In the genomic region with DNA sequence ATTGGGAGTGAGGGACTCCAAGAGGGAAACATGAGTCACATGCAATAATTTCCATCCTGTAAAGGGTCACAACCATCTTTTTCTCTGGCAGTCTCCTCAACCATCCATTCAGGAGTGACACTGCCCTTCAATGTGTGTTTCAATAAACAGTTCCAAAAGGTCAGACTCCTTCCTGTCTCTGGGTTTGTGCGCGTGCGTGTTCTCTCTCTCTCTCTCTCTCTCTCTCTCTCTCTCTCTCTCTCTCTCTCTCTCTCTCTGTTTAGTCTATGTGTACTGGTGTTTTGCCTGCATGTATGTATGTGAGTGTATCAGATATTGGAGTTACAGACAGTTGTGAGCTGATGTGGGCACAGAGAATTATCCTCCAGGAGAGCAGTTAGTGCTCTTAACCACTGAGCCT, we compare ENCODE assay signal across 24 mouse cellular contexts. TPM values are rescaled to one million over a fixed set of nuclear protein-coding genes. Genes with fewer than 3 reads are reported as not detected.
DNase-seq lines count a peak whose midpoint lies in the region; ATAC-seq and TF ChIP-seq lines count a peak whose summit lies in the region.
"Had no signal": no experiment of that assay in that cellular context is flagged by ENCODE, and none has a peak within 500 bp of the region (broad histone marks: within the 10 kb centered on the region; RNA-seq: fewer than 3 reads in every experiment).

No protein-coding gene starts in this region.

- no peak overlapping the region for H3K4me3 ChIP-seq in lung, embryonic 14.5 days (ENCODE audit: low read depth, low read length)
- H3K4me3 ChIP-seq in hindbrain, embryonic 14.5 days (replicated peaks; ENCODE audit: low read length) = no peak overlapping the region
- H3K4me3 ChIP-seq: embryonic facial prominence, embryonic 10.5 days; forebrain, embryonic 13.5 days; heart, embryonic 13.5 days had no signal

- H3K9me3 ChIP-seq in lung, embryonic 14.5 days (ENCODE audit: low read depth, low read length) = no peaks in the 10 kb centered on the region
- no peaks in the 10 kb centered on the region for H3K9me3 ChIP-seq in hindbrain, embryonic 14.5 days (ENCODE audit: control insufficient read depth, low read length)
- H3K9me3 ChIP-seq: embryonic facial prominence, embryonic 10.5 days; forebrain, embryonic 13.5 days; heart, embryonic 13.5 days had no signal

- 52% methylated on average over 3 of the region's 3 CpGs for WGBS in lung, embryonic 14.5 days
- 90% methylated on average over 3 of the region's 3 CpGs for WGBS in hindbrain, embryonic 14.5 days

- ATAC-seq in lung, embryonic 14.5 days (ENCODE audit: insufficient read depth) = no peak
- ATAC-seq in hindbrain, embryonic 14.5 days (ENCODE audit: low FRiP score) = no peak
- ATAC-seq: forebrain, embryonic 13.5 days; forebrain, postnatal 0 days; hindbrain, embryonic 16.5 days; Patski had no signal

- DNase-seq in lung, embryonic 14.5 days = peak; percentile 13
- no peak for DNase-seq in lung, postnatal 14 days
- peak; percentile 62 for DNase-seq in CD4-positive, CD25-positive, alpha-beta regulatory T cell, adult 2 months (ENCODE audit: low read depth, low spot score)
- peak; percentile 12 for DNase-seq in T-cell, adult 2 months (ENCODE audit: low spot score)
- DNase-seq in naive thymus-derived CD4-positive, alpha-beta T cell, adult 2 months (ENCODE audit: low read depth) = peak; percentile 43
- DNase-seq in hindbrain, embryonic 14.5 days (ENCODE audit: low spot score) = no peak
- no peak for DNase-seq in left cerebral cortex, adult 11 months (ENCODE audit: low spot score)
- DNase-seq: adrenal gland, adult 8-10 months; adrenal gland, postnatal 36 days; cerebellum, adult 2 months; cerebellum, postnatal 10 days; forebrain, postnatal 0 days; gastrocnemius, postnatal 25 days; heart, adult 11 months; heart, postnatal 36 days had no signal

- H3K27ac ChIP-seq in lung, embryonic 14.5 days (ENCODE audit: low read depth) = no peak overlapping the region
- no peak overlapping the region for H3K27ac ChIP-seq in hindbrain, embryonic 14.5 days
- H3K27ac ChIP-seq: embryonic facial prominence, embryonic 10.5 days; forebrain, embryonic 13.5 days; heart, embryonic 13.5 days had no signal

- no peak overlapping the region for H3K9ac ChIP-seq in lung, embryonic 14.5 days
- no peak overlapping the region for H3K9ac ChIP-seq in hindbrain, embryonic 14.5 days
- H3K9ac ChIP-seq: forebrain, embryonic 13.5 days; forebrain, postnatal 0 days; heart, embryonic 13.5 days had no signal

- no peaks in the 10 kb centered on the region for H3K27me3 ChIP-seq in lung, embryonic 14.5 days (ENCODE audit: insufficient read depth, low read length)
- H3K27me3 ChIP-seq in hindbrain, embryonic 14.5 days (ENCODE audit: control insufficient read depth, insufficient read depth, low read length) = no peaks in the 10 kb centered on the region
- H3K27me3 ChIP-seq: CH12.LX; forebrain, embryonic 13.5 days; Patski had no signal

- peaks cover 11% of the 10 kb centered on the region for H3K36me3 ChIP-seq in lung, embryonic 14.5 days (ENCODE audit: insufficient read depth)
- peaks cover 48% of the 10 kb centered on the region for H3K36me3 ChIP-seq in hindbrain, embryonic 14.5 days (replicated peaks; ENCODE audit: control insufficient read depth, insufficient read depth)

- no peak for TF ChIP-seq CTCF in lung, embryonic 14.5 days (IDR thresholded peaks at IDR 0.05; ENCODE audit: low read depth)

- H3K4me2 ChIP-seq in lung, embryonic 14.5 days = no peak overlapping the region
- no peak overlapping the region for H3K4me2 ChIP-seq in hindbrain, embryonic 14.5 days (replicated peaks)
- H3K4me2 ChIP-seq: forebrain, embryonic 13.5 days; heart, embryonic 13.5 days had no signal

- H3K4me1 ChIP-seq in lung, embryonic 14.5 days (ENCODE audit: insufficient read depth) = no peaks in the 10 kb centered on the region
- H3K4me1 ChIP-seq in hindbrain, embryonic 14.5 days (replicated peaks; ENCODE audit: control insufficient read depth, insufficient read depth, low read length) = no peaks in the 10 kb centered on the region
- H3K4me1 ChIP-seq: embryonic facial prominence, embryonic 10.5 days; forebrain, embryonic 13.5 days had no signal

RNA-seq across cellular contexts. Expression of gene Pisd, which starts 18.4 kb away (rescaled TPM):
- 62.6 and 68.5 TPM in 2 replicates for polyA plus RNA-seq in lung, embryonic 14.5 days (2014; fragmentation: Nextera tagmentation; extraction: Ambion mirVana)
- polyA plus RNA-seq in hindbrain, embryonic 14.5 days (2014; fragmentation: Nextera tagmentation; extraction: Ambion mirVana) = 93.6 and 94.6 TPM in 2 replicates

RNA-seq across cellular contexts. Expression of gene Gm20671, which starts 59.9 kb away (rescaled TPM):
- not detected in 2 replicates for polyA plus RNA-seq in lung, embryonic 14.5 days (2014; fragmentation: Nextera tagmentation; extraction: Ambion mirVana)
- polyA plus RNA-seq in hindbrain, embryonic 14.5 days (2014; fragmentation: Nextera tagmentation; extraction: Ambion mirVana) = not detected in 2 replicates
- polyA plus RNA-seq: embryonic facial prominence, embryonic 10.5 days; embryonic facial prominence, embryonic 14.5 days; forebrain, embryonic 13.5 days; forebrain, postnatal 0 days; heart, embryonic 13.5 days; heart, postnatal 0 days; hindbrain, embryonic 11.5 days; hindbrain, embryonic 16.5 days; Patski had no signal

Comparison
In these comparisons a context has a peak if more than half of its experiments do, and no peak if none do; other contexts are left out.
1. DNase-seq: peak in lung, embryonic 14.5 days (single experiment), CD4-positive, CD25-positive, alpha-beta regulatory T cell, adult 2 months (single experiment), T-cell, adult 2 months (single experiment) and naive thymus-derived CD4-positive, alpha-beta T cell, adult 2 months (single experiment); none in lung, postnatal 14 days (single experiment), hindbrain, embryonic 14.5 days (single experiment) and left cerebral cortex, adult 11 months (single experiment).